Mouse (Mus musculus) 3T3-L1 (cell line): ENCODE data around the gene Gpr174.
"Not testable (repeated sequence)": the region's sequence is repeated elsewhere in the genome, so short reads cannot be mapped to it uniquely, and the experiment has no call there.

Experiments used
- DNase-seq: peaks from one replicate; pipeline ENCODE4 v3.0.0-alpha.2; 2015; ENCODE audit warnings: low read depth, low spot score

Gene Gpr174

GRCm38 (mm10) chrX:107255486-107256227 lies at the start of gene Gpr174:
TSS of gene Gpr174 (plus strand) at chrX:107255878.
- DNase-seq, result no peak

GRCm38 (mm10) chrX:107217577-107218090 lies 38.0 kb upstream of the Gpr174 start:
- DNase-seq, result no peak

- peak; percentile 13 for DNase-seq
These were observed 30.8 kb upstream of the Gpr174 start for GRCm38 (mm10) chrX:107224846-107225245.

GRCm38 (mm10) chrX:107231214-107231613 lies 24.5 kb upstream of the Gpr174 start:
- DNase-seq, result no peak

GRCm38 (mm10) chrX:107234655-107235054 lies 21.0 kb upstream of the Gpr174 start:
- no peak for DNase-seq

- DNase-seq, result no peak
These were observed 19.2 kb upstream of the Gpr174 start for GRCm38 (mm10) chrX:107236461-107236860.

GRCm38 (mm10) chrX:107250390-107250789 lies 5.3 kb upstream of the Gpr174 start:
- no peak for DNase-seq

GRCm38 (mm10) chrX:107264619-107265018 lies 8.9 kb downstream of the Gpr174 start:
- DNase-seq, result no peak

GRCm38 (mm10) chrX:107277606-107278005 lies 21.9 kb downstream of the Gpr174 start:
- DNase-seq, result no peak

GRCm38 (mm10) chrX:107284211-107284610 lies 28.5 kb downstream of the Gpr174 start:
- no peak for DNase-seq

- DNase-seq, result not testable (repeated sequence)
These were observed 42.2 kb downstream of the Gpr174 start for GRCm38 (mm10) chrX:107297861-107298260.

GRCm38 (mm10) chrX:107298761-107299160 lies 43.1 kb downstream of the Gpr174 start:
- DNase-seq, result no peak

GRCm38 (mm10) chrX:107306492-107306891 lies 50.8 kb downstream of the Gpr174 start:
- no peak for DNase-seq

GRCm38 (mm10) chrX:107312533-107312932 lies 56.9 kb downstream of the Gpr174 start:
- DNase-seq, result no peak

- no peak for DNase-seq
These were observed 70.2 kb downstream of the Gpr174 start for GRCm38 (mm10) chrX:107325697-107326381.

- DNase-seq, result peak; percentile 1
These were observed 74.2 kb downstream of the Gpr174 start for GRCm38 (mm10) chrX:107329849-107330248.

GRCm38 (mm10) chrX:107336609-107337008 lies 80.9 kb downstream of the Gpr174 start:
- no peak for DNase-seq

GRCm38 (mm10) chrX:107341980-107342379 lies 86.3 kb downstream of the Gpr174 start:
- no peak for DNase-seq
